Mouse (Mus musculus) layer of hippocampus, adult 18-20 months (tissue): Measurements from ENCODE around the gene Vangl1. TPM values are rescaled to one million over a fixed set of nuclear protein-coding genes. Genes with fewer than 3 reads are reported as not detected.
"Not testable (repeated sequence)": the region's sequence is repeated elsewhere in the genome, so short reads cannot be mapped to it uniquely, and the experiment has no call there.

Experiments
- DNase-seq, 2 experiments: peaks; one replicate each; pipeline ENCODE4 v3.0.0; 2022; ENCODE audit warnings: low spot score in 2 of 2
- total RNA-seq, 2 experiments: library from RNA; stranded (reverse); gene quantifications; 2 replicates each; pipeline ENCODE4 v1.2.3; 2021

Gene Vangl1
- total RNA-seq, 2 experiments from 2014 or later, result 5.5 to 7.8 TPM

GRCm38 (mm10) chr3:102174118-102174865, 30.2 kb downstream of the Vangl1 start:
- no peak for DNase-seq

GRCm38 (mm10) chr3:102169197-102169905, 35.1 kb downstream of the Vangl1 start:
- peak; percentile 93 to 98 for DNase-seq

GRCm38 (mm10) chr3:102167555-102168210, 36.8 kb downstream of the Vangl1 start:
- DNase-seq, result no peak

- no peak for DNase-seq
Measured at GRCm38 (mm10) chr3:102166794-102167193, 37.7 kb downstream of the Vangl1 start.

GRCm38 (mm10) chr3:102166287-102166620, 38.2 kb downstream of the Vangl1 start:
- DNase-seq, result no peak

- DNase-seq, result no peak
Measured at GRCm38 (mm10) chr3:102165536-102166286, 38.8 kb downstream of the Vangl1 start.

GRCm38 (mm10) chr3:102164911-102165310, 39.6 kb downstream of the Vangl1 start:
- DNase-seq, result no peak

- DNase-seq, result not testable (repeated sequence)
Measured at GRCm38 (mm10) chr3:102163861-102164260, 40.6 kb downstream of the Vangl1 start.

GRCm38 (mm10) chr3:102159423-102160325, 44.8 kb downstream of the Vangl1 start:
- no peak for DNase-seq

GRCm38 (mm10) chr3:102158759-102159422, 45.6 kb downstream of the Vangl1 start:
- DNase-seq, result no peak

- DNase-seq, result no peak
Measured at GRCm38 (mm10) chr3:102157652-102158051, 46.8 kb downstream of the Vangl1 start.

- DNase-seq, result no peak
Measured at GRCm38 (mm10) chr3:102156737-102157136, 47.8 kb downstream of the Vangl1 start.

- no peak for DNase-seq
Measured at GRCm38 (mm10) chr3:102154107-102154506, 50.4 kb downstream of the Vangl1 start.

GRCm38 (mm10) chr3:102152872-102153271, 51.6 kb downstream of the Vangl1 start:
- no peak for DNase-seq

- no peak for DNase-seq
Measured at GRCm38 (mm10) chr3:102152471-102152870, 52.0 kb downstream of the Vangl1 start.

- DNase-seq, result no peak
Measured at GRCm38 (mm10) chr3:102151850-102152249, 52.6 kb downstream of the Vangl1 start.

- DNase-seq, result no peak
Measured at GRCm38 (mm10) chr3:102149941-102150340, 54.6 kb downstream of the Vangl1 start.

- DNase-seq, result no peak
Measured at GRCm38 (mm10) chr3:102147189-102147588, 57.3 kb downstream of the Vangl1 start.

- no peak for DNase-seq
Measured at GRCm38 (mm10) chr3:102146428-102146827, 58.1 kb downstream of the Vangl1 start.
